Mouse (Mus musculus) testis, adult 2 months (tissue): ENCODE measurements at regions not wholly inside any gene's neighbourhood (a gene's known extent, or its start where the extent isn't known, plus 50 kb on each side); places are given as distances from the start of the nearest gene placed in this dataset.

Source experiments
- H3K27ac ChIP-seq: fragments of 200-500 bp; 2 replicates; pipeline ENCODE4 v1.5.1; 2012; ENCODE audit warnings: low read depth, low read length; ENCODE audit not compliant: control insufficient read depth, insufficient read depth
- H3K27me3 ChIP-seq: fragments of 200-500 bp; 2 replicates; pipeline ENCODE4 v1.6.1; 2012; ENCODE audit warnings: mild to moderate bottlenecking, low read length, moderate library complexity; ENCODE audit not compliant: control insufficient read depth, insufficient read depth
- H3K36me3 ChIP-seq: fragments of 200-500 bp; 2 replicates; pipeline ENCODE4 v1.6.1; 2012; ENCODE audit warnings: mild to moderate bottlenecking, low read length; ENCODE audit not compliant: control insufficient read depth, insufficient read depth
- H3K4me1 ChIP-seq: fragments of 200-500 bp; 2 replicates; pipeline ENCODE4 v1.6.1; 2012; ENCODE audit warnings: low read length; ENCODE audit not compliant: control insufficient read depth, insufficient read depth
- H3K4me3 ChIP-seq: fragments of 200-500 bp; 2 replicates; pipeline ENCODE4 v1.5.1; 2012; ENCODE audit warnings: low read depth, mild to moderate bottlenecking, low read length, moderate library complexity, mixed read lengths; ENCODE audit not compliant: control insufficient read depth
- CTCF ChIP-seq: fragments of 200-500 bp; IDR thresholded peaks from 2 replicates; pipeline ENCODE4 v1.5.1; 2012; ENCODE audit warnings: low read depth, mild to moderate bottlenecking, inconsistent platforms, low read length, moderate library complexity; ENCODE audit not compliant: control insufficient read depth, insufficient read depth, insufficient replicate concordance
- POLR2A ChIP-seq: fragments of 200-500 bp; IDR thresholded peaks from 2 replicates; pipeline ENCODE4 v1.6.1; 2012; ENCODE audit warnings: low read depth, mild to moderate bottlenecking, inconsistent platforms, low read length, moderate library complexity; ENCODE audit not compliant: control insufficient read depth

- no peak for TF ChIP-seq POLR2A
- H3K36me3 ChIP-seq: no peaks in the 10 kb centered on the region
- no peak overlapping the region for H3K27ac ChIP-seq
- no peaks in the 10 kb centered on the region for H3K4me1 ChIP-seq
- H3K27me3 ChIP-seq: no peaks in the 10 kb centered on the region
- H3K4me3 ChIP-seq: no peak overlapping the region
Observed at GRCm38 (mm10) chr3:33392541-33392822, 249.4 kb upstream of the Pex5l start.

GRCm38 (mm10) chr3:33391765-33392540, 248.9 kb upstream of the Pex5l start:
- Histone ChIP-seq H3K36me3 (no peaks in the 10 kb centered on the region), H3K27ac (no peak overlapping the region), H3K27me3 (no peaks in the 10 kb centered on the region), H3K4me1 (no peaks in the 10 kb centered on the region), H3K4me3 (no peak overlapping the region)
- TF ChIP-seq POLR2A (no peak), CTCF (no peak)

GRCm38 (mm10) chr3:33388171-33388570, 245.1 kb upstream of the Pex5l start:
- H3K27me3 ChIP-seq: no peaks in the 10 kb centered on the region
- no peak overlapping the region for H3K27ac ChIP-seq
- no peak overlapping the region for H3K4me3 ChIP-seq
- no peak for TF ChIP-seq CTCF
- no peak for TF ChIP-seq POLR2A
- no peaks in the 10 kb centered on the region for H3K36me3 ChIP-seq
- no peaks in the 10 kb centered on the region for H3K4me1 ChIP-seq

- TF ChIP-seq CTCF (no peak), POLR2A (no peak)
- Histone ChIP-seq H3K4me1 (no peaks in the 10 kb centered on the region), H3K27me3 (no peaks in the 10 kb centered on the region), H3K36me3 (no peaks in the 10 kb centered on the region), H3K4me3 (no peak overlapping the region), H3K27ac (no peak overlapping the region)
Observed at GRCm38 (mm10) chr3:33383622-33384021, 240.6 kb upstream of the Pex5l start.

GRCm38 (mm10) chr3:33379604-33380003, 236.6 kb upstream of the Pex5l start:
- Histone ChIP-seq H3K27me3 (no peaks in the 10 kb centered on the region), H3K4me3 (no peak overlapping the region), H3K4me1 (no peaks in the 10 kb centered on the region), H3K27ac (no peak overlapping the region), H3K36me3 (no peaks in the 10 kb centered on the region)
- TF ChIP-seq CTCF (no peak), POLR2A (no peak)

GRCm38 (mm10) chr3:33375161-33375560, 232.1 kb upstream of the Pex5l start:
- Histone ChIP-seq H3K4me3 (no peak overlapping the region), H3K36me3 (no peaks in the 10 kb centered on the region), H3K4me1 (no peaks in the 10 kb centered on the region), H3K27ac (no peak overlapping the region), H3K27me3 (no peaks in the 10 kb centered on the region)
- no peak for TF ChIP-seq POLR2A
- TF ChIP-seq CTCF: no peak

- Histone ChIP-seq H3K36me3 (no peaks in the 10 kb centered on the region), H3K27me3 (no peaks in the 10 kb centered on the region), H3K27ac (no peak overlapping the region), H3K4me3 (no peak overlapping the region), H3K4me1 (no peaks in the 10 kb centered on the region)
- TF ChIP-seq CTCF (no peak), POLR2A (no peak)
Observed at GRCm38 (mm10) chr3:33372806-33373205, 229.8 kb upstream of the Pex5l start.

GRCm38 (mm10) chr3:33363521-33363920, 220.5 kb upstream of the Pex5l start:
- no peaks in the 10 kb centered on the region for H3K27me3 ChIP-seq
- no peak overlapping the region for H3K4me3 ChIP-seq
- TF ChIP-seq CTCF: no peak
- TF ChIP-seq POLR2A: no peak

More at GRCm38 (mm10) chr3:33363521-33363920, 220.5 kb upstream of the Pex5l start:
- H3K4me1 ChIP-seq: no peaks in the 10 kb centered on the region
- no peaks in the 10 kb centered on the region for H3K36me3 ChIP-seq
- no peak overlapping the region for H3K27ac ChIP-seq
